Mouse (Mus musculus) left cerebral cortex, adult 18-20 months (tissue): ENCODE results near the gene Kcnd1. TPM values are rescaled to one million over a fixed set of nuclear protein-coding genes. Genes with fewer than 3 reads are reported as not detected.

Experiments used
- DNase-seq, 2 experiments: peaks; one replicate each; pipeline ENCODE4 v3.0.0; 2021 to 2022; ENCODE audit warnings: low spot score in 2 of 2, mixed read lengths in 1 of 2
- microRNA-seq, 2 experiments: library from miRNA; unstranded; fragments of <30 nt; microRNA quantifications; one replicate each; pipeline ENCODE4 v1.2.0; 2021
- total RNA-seq, 2 experiments: library from RNA; stranded (reverse); gene quantifications; 2 replicates each; pipeline ENCODE4 v1.2.3; 2021

The Kcnd1 gene
- total RNA-seq, 2 experiments from 2014 or later = 8.4 to 9.6 TPM

- peak in 1 of 2 experiments; percentile 10 for DNase-seq
Measured at GRCm38 (mm10) chrX:7847845-7848244, 25.8 kb downstream of the Kcnd1 start.

GRCm38 (mm10) chrX:7854578-7854977 lies 32.5 kb downstream of the Kcnd1 start:
- DNase-seq = peak; percentile 5 to 32

GRCm38 (mm10) chrX:7859191-7859753 lies 37.2 kb downstream of the Kcnd1 start:
- DNase-seq = no peak

GRCm38 (mm10) chrX:7863181-7863580 lies 41.1 kb downstream of the Kcnd1 start:
- DNase-seq = no peak

GRCm38 (mm10) chrX:7864551-7864950 lies 42.5 kb downstream of the Kcnd1 start:
- no peak for DNase-seq

- no peak for DNase-seq
Measured at GRCm38 (mm10) chrX:7865343-7865742, 43.3 kb downstream of the Kcnd1 start.

GRCm38 (mm10) chrX:7865786-7866185 lies 43.7 kb downstream of the Kcnd1 start:
- DNase-seq = no peak

- no peak for DNase-seq
Measured at GRCm38 (mm10) chrX:7867141-7867540, 45.1 kb downstream of the Kcnd1 start.

GRCm38 (mm10) chrX:7868506-7868905 lies 46.4 kb downstream of the Kcnd1 start:
- DNase-seq = no peak

- DNase-seq = no peak
Measured at GRCm38 (mm10) chrX:7869826-7870225, 47.7 kb downstream of the Kcnd1 start.

GRCm38 (mm10) chrX:7878007-7878419 lies 55.9 kb downstream of the Kcnd1 start, which contains the start of gene Pim2:
TSS of gene Pim2 (plus strand) at chrX:7878262.
- peak; percentile 65 to 84 for DNase-seq

- DNase-seq = peak; percentile 9 to 32
Measured at GRCm38 (mm10) chrX:7878495-7878894, 56.4 kb downstream of the Kcnd1 start.

- DNase-seq = peak; percentile 50 to 51
Measured at GRCm38 (mm10) chrX:7879819-7880218, 57.7 kb downstream of the Kcnd1 start.

- DNase-seq = peak; percentile 60 to 75
Measured at GRCm38 (mm10) chrX:7883841-7884567, 61.9 kb downstream of the Kcnd1 start, which contains the start of gene Slc35a2. TSS of gene Slc35a2 (plus strand) at chrX:7884028.

Small RNA genes within 50 kb of the gene (microRNA-seq; reads per million reads assigned to microRNA genes)
- gene Mir1198 = 118 to 130 reads per million in 2 experiments

Other genes with a start within 250 kb of the Kcnd1 start
- gene Foxp3, start 248.6 kb upstream of the Kcnd1 start, total RNA-seq = not detected
- 10 to 100 TPM; 20.3 to 29.1 TPM for gene Ppp1r3f, start 248.0 kb upstream of the Kcnd1 start, total RNA-seq
- 10 to 100 TPM; 29.0 to 34.2 TPM for gene Ccdc22, start 216.8 kb upstream of the Kcnd1 start, total RNA-seq
- gene Cacna1f, start 215.2 kb upstream of the Kcnd1 start, total RNA-seq = under 1 TPM in 1 of 2 experiments, not detected in 1; 0.33 TPM
- 1,000 to 10,000 TPM; 1,889 to 1,992 TPM for gene Syp, start 183.8 kb upstream of the Kcnd1 start, total RNA-seq
- 1 to 10 TPM; 1.9 to 2.5 TPM for gene Prickle3, start 165.0 kb upstream of the Kcnd1 start, total RNA-seq
- gene Plp2, start 150.9 kb upstream of the Kcnd1 start, total RNA-seq = 10 to 100 TPM in 1 of 2 experiments, 1 to 10 TPM in 1; 8.8 to 11.1 TPM
- gene Magix, start 141.0 kb upstream of the Kcnd1 start, total RNA-seq = under 1 TPM; 0.19 to 0.44 TPM
- gene Gpkow, start 125.2 kb upstream of the Kcnd1 start, total RNA-seq = 10 to 100 TPM; 33.8 to 34.2 TPM
- 10 to 100 TPM; 55.8 to 56.1 TPM for gene Wdr45, start 108.0 kb upstream of the Kcnd1 start, total RNA-seq
- gene Gm45208, start 100.0 kb upstream of the Kcnd1 start, total RNA-seq = 1 to 10 TPM in 1 of 2 experiments, not detected in 1; 1.6 TPM
- gene Praf2, start 93.8 kb upstream of the Kcnd1 start, total RNA-seq = 10 to 100 TPM; 96.0 to 98.1 TPM
- gene Ccdc120, start 71.4 kb upstream of the Kcnd1 start, total RNA-seq = 10 to 100 TPM; 26.7 to 29.7 TPM
- 10 to 100 TPM; 34.2 to 35.2 TPM for gene Tfe3, start 59.7 kb upstream of the Kcnd1 start, total RNA-seq
- gene Gripap1, start 32.5 kb upstream of the Kcnd1 start, total RNA-seq = 100 to 1,000 TPM in 1 of 2 experiments, 10 to 100 TPM in 1; 99.1 to 103 TPM
- 10 to 100 TPM; 81.4 to 83.2 TPM for gene Otud5, start 19.1 kb downstream of the Kcnd1 start, total RNA-seq
- gene Pim2, start 56.0 kb downstream of the Kcnd1 start, total RNA-seq = 10 to 100 TPM; 49.5 to 52.9 TPM
- gene Slc35a2, start 61.7 kb downstream of the Kcnd1 start, total RNA-seq = 10 to 100 TPM; 34.5 to 38.2 TPM
- gene Pqbp1, start 77.0 kb downstream of the Kcnd1 start, total RNA-seq = 10 to 100 TPM; 91.8 to 98.4 TPM
- gene Timm17b, start 77.1 kb downstream of the Kcnd1 start, total RNA-seq = 10 to 100 TPM; 22.8 to 27.1 TPM
- not detected for gene Gm10491, start 85.5 kb downstream of the Kcnd1 start, total RNA-seq
- gene Gm10490, start 87.3 kb downstream of the Kcnd1 start, total RNA-seq = not detected
- 100 to 1,000 TPM; 480 to 519 TPM for gene Pcsk1n, start 97.5 kb downstream of the Kcnd1 start, total RNA-seq
- not detected for gene Eras, start 106.3 kb downstream of the Kcnd1 start, total RNA-seq
- 10 to 100 TPM; 47.5 to 48.4 TPM for gene Hdac6, start 125.6 kb downstream of the Kcnd1 start, total RNA-seq
- not detected for gene Gata1, start 155.8 kb downstream of the Kcnd1 start, total RNA-seq
- gene Glod5, start 196.2 kb downstream of the Kcnd1 start, total RNA-seq = under 1 TPM in 1 of 2 experiments, not detected in 1; 0.79 TPM